Mouse (Mus musculus): ENCODE data around the gene Tenm2. TPM values are rescaled to one million over a fixed set of nuclear protein-coding genes. Genes with fewer than 3 reads are reported as not detected.

The Tenm2 gene
- total RNA-seq, 2 experiments from 2014 or later = 83.7 to 84.3 TPM

DNA sequence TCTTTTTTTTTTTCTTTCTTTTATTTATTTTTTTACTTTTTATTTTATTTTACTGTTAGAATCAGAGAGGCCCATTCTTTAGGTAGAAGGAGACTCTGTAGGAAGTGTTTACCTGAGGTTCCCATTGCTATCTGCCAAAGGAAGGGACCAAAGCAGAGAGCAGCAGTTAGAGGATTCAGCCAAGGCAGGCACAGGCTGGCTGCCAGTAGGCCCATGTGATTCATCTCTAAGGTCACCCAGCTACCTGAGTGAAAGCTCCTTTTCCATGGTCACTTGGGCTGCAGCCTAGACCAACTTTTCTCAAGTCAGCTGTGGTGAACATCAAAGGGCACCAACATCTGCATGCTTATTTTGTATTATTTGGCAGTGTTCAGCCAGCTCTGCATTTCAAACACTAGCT is 117.7 kb downstream of the Tenm2 start:
- DNase-seq (ENCODE audit: low spot score in 2 of 2) = no peak
- intact Hi-C loops (cut with DNase I) = no loop called here

DNA sequence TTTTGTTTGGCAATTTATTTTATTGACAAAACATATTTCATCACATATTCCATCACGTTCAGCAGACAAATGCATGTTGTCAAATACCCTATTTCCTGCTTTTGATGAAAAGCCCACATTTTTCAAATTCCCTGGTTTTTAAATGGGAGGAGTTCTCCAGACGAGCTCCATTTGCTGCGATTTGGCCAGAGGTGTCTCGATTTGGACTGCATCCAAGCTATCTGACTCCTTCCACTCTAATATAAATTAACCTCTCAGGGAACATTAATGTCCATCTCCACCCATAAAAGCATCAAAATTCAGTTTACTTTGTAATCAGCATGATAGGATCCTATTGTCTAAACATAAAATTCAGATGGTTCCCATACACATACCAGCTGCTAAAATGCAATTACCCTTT is 120.6 kb downstream of the Tenm2 start:
- intact Hi-C loops (cut with DNase I) = no loop called here
- no peak for DNase-seq (ENCODE audit: low spot score in 2 of 2)

DNA sequence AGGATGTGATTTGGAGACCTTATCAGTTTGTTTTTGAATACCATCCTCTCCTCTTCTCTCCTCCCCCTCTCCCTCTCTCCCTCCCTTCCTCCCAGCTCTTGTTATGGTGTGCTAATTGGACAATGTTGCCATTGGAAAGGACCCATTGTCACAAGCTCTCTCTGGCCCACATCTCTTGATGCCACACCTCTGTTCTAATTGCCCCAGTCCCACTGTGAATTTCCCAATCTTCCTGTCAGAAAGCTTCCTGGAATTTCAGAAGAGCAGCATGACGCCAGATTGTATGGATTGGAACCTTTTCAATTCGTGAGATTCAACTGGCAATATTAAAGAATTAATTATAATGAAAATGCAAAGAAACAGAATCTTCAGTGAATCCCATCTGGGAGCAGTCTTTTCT is 128.7 kb downstream of the Tenm2 start:
- no peak for DNase-seq (ENCODE audit: low spot score in 2 of 2)
- intact Hi-C loops (cut with DNase I) = no loop called here

DNA sequence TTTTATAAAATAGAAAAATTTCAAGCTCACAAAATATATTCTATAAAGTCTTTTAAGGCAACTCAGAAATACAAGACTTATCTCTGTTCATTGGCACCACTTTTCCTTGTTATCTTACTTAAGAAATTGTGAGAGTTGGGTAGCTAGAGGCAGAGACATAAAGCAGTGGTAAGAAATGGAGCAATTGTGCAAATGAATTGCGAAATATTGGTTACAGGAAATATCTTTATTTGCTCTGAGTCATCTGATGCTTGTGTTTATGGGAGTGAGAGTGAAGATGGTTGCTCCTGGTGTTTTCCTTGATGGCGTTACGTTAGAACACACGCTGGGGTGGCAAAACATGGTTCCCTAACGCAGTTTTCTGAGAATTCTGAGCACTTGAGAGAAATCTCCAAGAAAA is 156.4 kb downstream of the Tenm2 start:
- DNase-seq (ENCODE audit: low spot score in 2 of 2) = no peak
- intact Hi-C loops (cut with DNase I) = no loop called here

DNA sequence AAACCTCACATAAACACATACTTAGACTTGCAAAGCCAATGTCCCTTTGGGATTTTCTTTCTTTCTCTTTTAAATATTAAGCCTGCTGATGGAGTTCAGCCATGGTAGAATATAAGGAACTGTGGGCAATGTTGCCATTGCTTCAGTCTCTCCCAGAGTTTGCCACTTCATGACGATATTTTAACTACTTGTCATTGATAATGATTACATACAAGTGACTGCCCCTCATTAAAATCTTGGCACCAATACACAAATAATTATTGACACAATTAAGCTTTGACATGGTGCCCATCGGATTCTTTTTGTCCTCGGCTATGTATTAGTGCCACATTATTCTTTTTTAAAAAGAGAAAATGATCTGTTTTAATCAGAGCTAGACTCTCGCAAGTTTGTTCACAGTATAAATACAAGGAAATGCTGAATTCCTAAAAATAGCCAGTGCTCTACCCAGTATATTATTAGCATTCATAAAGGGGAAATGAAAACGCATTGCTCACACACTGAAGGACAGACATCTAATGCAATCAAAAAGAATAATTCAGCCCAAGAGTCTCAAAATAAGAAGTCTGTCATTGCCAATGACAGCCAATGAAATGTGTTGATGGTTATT is 158.7 kb downstream of the Tenm2 start:
- intact Hi-C loops (cut with DNase I) = no loop called here
- DNase-seq (ENCODE audit: low spot score in 2 of 2) = no peak

DNA sequence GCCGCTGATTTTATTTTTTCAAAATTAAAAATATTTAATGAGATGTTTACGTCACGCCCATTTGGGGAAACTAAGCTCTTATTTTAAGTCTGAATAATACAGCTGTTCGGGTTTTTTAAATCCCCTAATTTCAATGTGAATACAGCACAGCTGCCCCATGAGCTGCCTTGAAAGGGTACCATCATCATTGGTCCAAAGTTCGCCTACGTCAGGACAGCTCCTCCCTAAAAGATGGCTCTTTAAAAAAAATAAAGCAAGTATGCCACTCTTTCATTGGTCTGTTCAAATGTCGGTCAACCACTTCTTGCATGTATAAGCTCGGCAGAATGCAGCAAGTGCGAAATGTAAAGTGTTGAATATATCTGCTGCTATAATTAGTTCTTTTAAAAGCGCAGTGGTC is 160.4 kb downstream of the Tenm2 start:
- intact Hi-C loops (cut with DNase I) = no loop called here
- DNase-seq (ENCODE audit: low spot score in 2 of 2) = no peak

DNA sequence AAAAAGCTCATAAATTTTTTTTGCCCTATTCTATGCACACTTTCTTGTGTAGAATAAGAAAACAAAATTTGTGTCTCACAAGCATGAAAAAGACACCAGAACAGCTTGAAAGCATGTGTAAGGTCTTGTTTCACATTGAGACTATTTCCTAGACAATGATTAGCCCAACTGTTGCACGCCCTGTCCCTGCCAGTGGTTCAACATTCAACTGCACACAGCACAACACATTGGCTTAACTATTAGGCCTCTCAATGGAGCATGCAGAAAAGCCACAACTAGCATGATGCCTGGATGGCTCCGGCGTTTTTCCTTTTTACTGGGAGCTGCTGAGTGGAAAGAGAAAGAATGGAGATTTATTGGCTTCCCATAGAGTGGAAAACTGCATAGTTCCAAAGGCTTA is 170.3 kb downstream of the Tenm2 start:
- no peak for DNase-seq (ENCODE audit: low spot score in 2 of 2)
- intact Hi-C loops (cut with DNase I) = no loop called here

DNA sequence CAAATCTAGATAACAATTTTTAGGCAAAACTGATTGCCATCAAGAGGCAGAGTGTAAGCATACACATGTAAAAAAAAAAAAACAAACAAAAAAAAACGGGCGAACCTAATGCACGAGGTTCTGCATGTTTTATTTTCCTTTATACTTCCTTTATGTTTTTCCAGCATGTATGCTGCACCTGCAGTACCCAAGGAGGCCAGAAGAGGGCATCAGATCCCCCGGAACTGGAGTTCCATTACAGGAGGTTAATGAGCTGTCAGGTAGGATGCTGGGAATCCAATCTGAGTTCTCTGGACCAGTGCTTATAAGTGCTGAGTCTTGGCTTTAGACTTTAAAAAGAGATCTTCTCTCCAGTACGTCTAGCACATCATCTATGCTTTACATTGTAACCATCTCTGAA is 189.1 kb downstream of the Tenm2 start:
- intact Hi-C loops (cut with DNase I) = no loop called here

DNA sequence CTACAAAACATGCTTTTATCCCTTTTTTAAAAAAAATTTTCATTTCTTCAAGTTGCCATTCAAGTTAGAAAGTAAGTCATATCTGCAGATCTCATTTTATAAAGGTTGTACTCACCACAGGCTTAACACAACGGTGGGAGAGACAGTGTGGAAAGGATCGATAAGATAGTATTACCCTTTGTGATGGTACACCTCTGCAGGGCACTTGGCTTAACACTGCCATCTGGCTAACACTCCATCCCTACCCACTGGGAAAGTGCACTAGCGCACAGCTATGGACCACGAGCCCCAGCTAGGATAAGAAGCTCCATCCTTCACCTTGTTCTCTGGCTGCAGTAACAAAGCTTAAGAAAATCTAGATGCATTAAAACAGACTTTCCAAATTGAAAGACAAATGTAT is 194.5 kb downstream of the Tenm2 start:
- intact Hi-C loops (cut with DNase I) = no loop called here
- no peak for DNase-seq (ENCODE audit: low spot score in 2 of 2)

More for the DNA sequence above, 189.1 kb downstream of the Tenm2 start:
- no peak for DNase-seq (ENCODE audit: low spot score in 2 of 2)

DNA sequence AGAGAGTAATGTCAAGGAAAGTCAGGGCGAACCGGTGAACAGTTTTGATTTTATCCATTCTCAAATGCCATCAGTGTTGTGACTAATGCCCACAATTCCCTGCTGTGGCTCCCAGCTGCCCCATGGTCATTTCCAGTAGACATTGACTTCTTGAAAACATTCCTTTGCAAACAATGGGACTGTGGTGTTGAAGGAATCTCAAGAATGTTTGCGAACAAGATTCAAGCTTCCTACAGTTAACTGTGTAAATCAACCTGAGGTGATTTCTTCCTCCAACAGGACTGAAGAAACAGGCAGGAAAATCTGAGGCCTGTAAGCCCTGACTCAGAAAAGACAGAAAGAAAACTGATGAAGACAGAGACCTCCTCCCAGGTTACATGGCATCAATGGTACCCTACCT is 196.5 kb downstream of the Tenm2 start:
- intact Hi-C loops (cut with DNase I) = no loop called here
- no peak for DNase-seq (ENCODE audit: low spot score in 2 of 2)

DNA sequence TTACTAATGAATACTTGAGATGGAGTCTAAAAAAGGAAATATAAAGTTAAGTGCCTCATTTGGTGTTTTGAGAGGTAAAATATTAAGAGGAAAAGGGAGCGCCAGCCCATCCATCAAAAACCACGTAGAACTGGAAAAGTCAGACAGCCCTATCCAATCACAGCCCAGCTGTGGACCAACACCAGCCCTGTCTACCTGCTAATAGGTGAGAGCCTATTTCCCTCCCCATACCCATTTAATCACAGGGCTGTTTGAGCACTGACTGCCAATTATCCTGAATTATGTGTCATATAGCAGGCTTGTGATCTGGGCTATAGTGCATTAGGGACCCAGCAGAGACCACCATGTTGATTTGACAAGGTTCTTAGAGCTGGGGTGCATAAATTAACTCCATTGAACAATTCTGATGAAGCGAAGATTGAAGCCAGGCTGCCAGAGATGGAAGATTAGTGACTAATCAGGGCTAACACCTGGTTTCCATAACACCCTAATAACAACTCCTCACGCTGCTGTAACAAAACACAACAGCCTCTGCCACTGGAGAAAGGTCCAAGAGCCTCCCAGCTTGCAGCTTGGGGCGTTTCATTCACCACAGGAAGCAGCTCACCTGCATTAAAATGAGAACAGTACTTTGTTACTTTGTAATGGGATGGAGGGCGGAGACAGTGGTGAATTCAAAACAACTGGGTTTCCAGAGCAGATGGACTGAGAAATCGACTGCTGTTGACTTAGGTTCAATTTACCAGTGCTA is 204.3 kb downstream of the Tenm2 start:
- no peak for DNase-seq (ENCODE audit: low spot score in 2 of 2)
- intact Hi-C loops (cut with DNase I) = no loop called here

DNA sequence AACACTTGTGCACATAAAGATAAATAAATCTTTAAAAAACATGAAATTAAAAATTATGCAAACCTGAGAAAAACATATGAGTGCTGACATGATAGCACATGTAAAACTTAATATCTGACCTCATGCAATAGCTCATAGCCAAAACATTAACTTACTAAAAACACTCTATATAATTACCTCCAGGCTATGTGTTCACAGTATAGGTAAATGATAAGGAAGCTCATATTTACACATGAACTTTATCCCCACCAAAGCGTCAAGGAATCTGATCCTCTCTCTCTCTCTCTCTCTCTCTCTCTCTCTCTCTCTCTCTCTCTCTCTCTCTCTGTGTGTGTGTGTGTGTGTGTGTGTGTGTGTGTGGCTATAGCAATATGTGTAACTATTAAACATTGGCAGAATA is 223.9 kb downstream of the Tenm2 start:
- intact Hi-C loops (cut with DNase I) = no loop called here

DNA sequence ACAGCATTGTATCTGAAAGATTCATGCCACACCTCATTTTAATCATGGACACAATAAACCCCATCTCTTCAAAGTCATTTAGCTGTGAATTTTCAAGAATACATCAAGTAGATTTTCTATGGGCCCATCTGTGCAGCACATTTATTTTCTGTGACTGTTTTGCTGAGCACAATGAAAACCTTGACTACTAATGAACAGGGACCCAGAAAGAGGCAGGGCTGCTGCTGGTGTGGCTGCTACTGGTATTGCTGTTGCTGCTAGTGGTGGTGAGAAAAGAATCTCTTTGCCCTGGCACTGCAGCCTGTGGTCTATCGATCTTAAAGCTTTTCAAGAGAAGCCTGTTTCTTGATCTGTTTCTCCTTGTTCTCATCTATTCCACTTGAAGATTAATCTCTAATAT is 226.5 kb downstream of the Tenm2 start:
- DNase-seq (ENCODE audit: low spot score in 2 of 2) = no peak

More for the DNA sequence above, 223.9 kb downstream of the Tenm2 start:
- no peak for DNase-seq (ENCODE audit: low spot score in 2 of 2)

DNA sequence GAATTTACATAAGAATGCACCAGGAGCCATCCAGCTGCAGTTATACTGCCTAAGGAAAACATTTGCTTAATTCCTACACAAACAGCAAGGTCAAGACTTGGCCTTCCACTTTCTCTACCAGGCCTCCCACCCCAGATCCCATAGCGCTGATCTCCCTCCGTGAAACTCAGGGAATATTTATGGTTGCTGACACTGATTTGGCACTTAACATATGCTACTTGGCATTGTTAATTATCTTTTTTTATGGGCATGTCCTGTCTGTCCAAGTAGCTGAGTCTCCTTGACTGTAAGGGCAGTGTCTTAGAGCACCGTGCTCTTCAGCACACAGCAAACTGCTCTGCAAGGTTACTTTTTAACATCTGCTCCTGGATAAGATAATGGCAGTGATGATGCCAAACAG is 238.1 kb downstream of the Tenm2 start:
- no peak for DNase-seq (ENCODE audit: low spot score in 2 of 2)
- intact Hi-C loops (cut with DNase I) = no loop called here

More for the DNA sequence above, 226.5 kb downstream of the Tenm2 start:
- intact Hi-C loops (cut with DNase I) = no loop called here

DNA sequence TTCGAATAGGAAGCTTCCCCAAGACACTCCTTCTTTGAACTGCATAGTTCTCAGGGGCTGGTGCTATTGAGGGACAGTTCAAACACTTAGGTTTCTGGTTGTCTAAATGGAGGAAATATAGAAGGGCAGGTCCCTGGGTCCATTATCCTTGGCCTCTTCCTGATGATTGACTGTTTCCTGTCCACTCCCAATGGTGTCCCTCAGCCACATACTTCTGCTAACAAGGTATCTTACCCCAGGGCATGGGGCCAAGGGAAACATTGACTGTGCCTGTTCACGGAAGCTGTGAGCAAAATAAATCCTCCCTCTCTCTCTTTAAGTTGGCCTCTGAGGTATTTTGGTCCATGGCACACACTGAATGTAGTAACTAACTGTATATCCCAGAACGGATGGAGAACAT is 244.9 kb downstream of the Tenm2 start:
- DNase-seq (ENCODE audit: low spot score in 2 of 2) = no peak
- intact Hi-C loops (cut with DNase I) = no loop called here

DNA sequence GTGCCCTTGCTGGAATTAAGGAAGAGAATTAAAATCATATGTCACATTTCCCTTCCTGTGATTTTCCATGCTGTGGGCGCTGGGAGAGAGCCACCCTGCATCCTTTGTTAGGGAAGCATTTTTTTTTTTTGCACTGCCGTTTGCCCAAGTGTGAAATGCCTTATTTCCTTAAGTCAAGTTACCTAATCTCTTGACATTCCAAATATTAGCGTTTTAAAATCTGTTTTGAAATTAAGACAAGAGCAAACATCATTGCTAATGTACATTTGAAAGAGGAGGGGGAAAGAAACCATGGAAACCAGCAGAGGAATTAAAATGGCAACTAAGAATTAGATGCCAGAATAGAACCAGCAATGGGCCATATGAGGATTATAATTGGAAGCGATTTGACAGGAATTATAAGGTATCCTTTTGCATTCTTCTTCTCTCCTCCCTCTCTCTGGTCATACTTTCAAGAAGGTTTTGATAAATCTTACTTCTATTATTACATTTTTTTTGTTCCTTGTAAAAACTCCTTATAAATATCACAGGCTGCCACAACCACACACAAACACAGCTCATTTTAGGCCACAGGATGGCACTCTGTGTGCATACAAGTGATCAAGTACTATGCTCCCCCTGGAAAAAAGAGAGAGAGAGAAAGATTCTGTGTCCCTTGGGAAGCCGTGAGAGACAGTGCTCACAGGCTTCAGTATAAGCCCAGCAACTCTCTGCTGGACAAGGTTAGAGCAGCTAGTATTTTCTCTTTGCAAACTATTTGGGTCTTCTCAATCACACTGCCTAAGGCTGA is 246.8 kb downstream of the Tenm2 start:
- intact Hi-C loops (cut with DNase I) = loop anchor here (2.0 kb wide), 1 partner anchor 198 kb away; no protein-coding TSS in a partner anchor
- peak; percentile 8 to 12 for DNase-seq (ENCODE audit: low spot score in 2 of 2)

DNA sequence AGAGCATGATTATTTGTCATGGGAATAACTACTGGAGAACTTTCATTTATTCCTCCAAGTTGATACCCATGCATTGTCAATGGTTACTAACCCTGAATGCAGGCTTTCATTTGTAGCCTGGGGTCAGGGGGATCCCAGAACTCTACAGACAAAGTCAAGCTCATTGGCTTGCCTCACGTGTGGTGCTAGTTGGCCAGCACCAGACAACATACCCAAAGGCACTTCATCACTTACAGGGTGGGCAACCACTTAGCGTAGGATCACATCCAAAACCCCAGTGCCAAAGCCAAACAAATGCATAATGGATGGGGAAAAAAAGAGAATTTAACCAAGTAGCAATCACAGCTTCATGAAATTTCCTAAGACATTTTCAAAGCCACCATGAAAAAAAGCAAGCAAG is 261.6 kb downstream of the Tenm2 start:
- DNase-seq (ENCODE audit: low spot score in 2 of 2) = no peak
- intact Hi-C loops (cut with DNase I) = no loop called here

DNA sequence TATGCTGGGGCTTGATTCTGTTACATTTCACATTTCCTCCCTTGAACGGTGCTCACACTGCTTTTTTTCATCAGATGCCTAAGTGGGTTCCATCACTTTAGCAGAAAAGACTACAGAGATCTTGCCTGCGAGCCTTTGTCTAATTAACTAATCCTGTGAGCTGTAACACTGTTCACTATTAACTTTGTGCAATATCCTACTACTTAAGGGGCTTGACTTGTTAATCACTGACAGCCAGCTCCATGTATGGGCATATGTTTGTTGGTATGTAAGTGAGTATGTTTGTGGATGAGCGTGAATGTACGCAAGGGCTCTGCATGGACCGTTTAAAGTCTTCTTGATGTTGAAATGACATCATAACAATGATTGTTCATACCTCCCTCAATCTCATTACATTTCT is 277.7 kb downstream of the Tenm2 start:
- intact Hi-C loops (cut with DNase I) = no loop called here

DNA sequence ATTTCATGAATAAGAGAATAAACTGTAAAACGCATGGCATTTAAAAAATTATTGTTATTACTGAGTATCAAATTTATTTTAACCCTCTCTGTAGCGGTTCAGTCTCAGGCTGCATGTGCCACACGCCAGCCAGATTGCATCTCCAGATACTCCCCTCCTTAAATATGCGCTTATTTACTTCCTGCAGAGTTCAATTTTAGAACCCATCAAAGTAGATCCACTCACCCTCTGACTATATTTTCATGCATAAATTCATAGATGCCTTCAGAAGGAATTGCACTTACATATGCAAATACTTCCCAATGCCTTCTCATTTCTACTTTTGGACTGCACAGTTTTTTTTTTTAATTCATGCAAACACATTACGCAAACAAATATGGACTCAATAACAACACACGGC is 294.3 kb downstream of the Tenm2 start:
- DNase-seq (ENCODE audit: low spot score in 2 of 2) = no peak
- intact Hi-C loops (cut with DNase I) = no loop called here

More for the DNA sequence above, 277.7 kb downstream of the Tenm2 start:
- DNase-seq (ENCODE audit: low spot score in 2 of 2) = no peak

DNA sequence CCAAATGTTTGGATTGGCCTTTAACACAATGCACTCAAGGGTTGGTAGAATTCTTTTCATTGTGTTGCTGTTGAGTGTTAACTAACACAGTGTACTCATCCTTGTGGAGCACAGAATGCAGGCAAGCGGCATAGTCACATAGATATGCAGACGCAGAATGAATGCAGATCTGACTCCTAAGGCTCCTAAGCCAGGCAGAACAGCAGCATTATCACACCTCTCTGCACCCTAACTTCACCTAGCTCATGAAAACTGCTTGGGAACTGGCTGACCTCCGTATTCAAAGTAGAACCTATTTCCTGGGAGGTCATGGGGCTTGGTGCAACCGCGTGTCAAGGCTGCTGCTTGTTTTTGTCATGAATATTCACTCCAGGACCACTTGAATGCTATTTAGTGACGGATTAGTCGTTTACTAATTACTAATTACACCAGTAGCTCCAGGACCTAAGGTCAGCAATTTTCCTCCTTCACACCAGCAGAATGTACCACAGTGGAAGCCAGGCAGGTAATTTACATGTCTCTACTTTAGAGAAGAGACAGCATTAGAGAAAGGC is 295.1 kb downstream of the Tenm2 start:
- no peak for DNase-seq (ENCODE audit: low spot score in 2 of 2)
- intact Hi-C loops (cut with DNase I) = no loop called here
